Mouse (Mus musculus) hindbrain, embryonic 16.5 days (tissue): ENCODE results near the gene Cops4. TPM values are rescaled to one million over a fixed set of nuclear protein-coding genes. Genes with fewer than 3 reads are reported as not detected.

Experiments
- ATAC-seq: fragments of 200-750 bp; cut with Nextera tagmentation; 2 replicates; pipeline ENCODE4 v1.8.0; 2017; ENCODE audit warnings: moderate TSS enrichment, moderate library complexity
- H3K27ac ChIP-seq: fragments of 300-500 bp; sonication (generic); 2 replicates; pipeline ENCODE4 v1.5.1; 2014; ENCODE audit warnings: low read depth, mild to moderate bottlenecking, control low read depth, low read length, moderate library complexity
- H3K27me3 ChIP-seq: fragments of 300-500 bp; sonication (generic); replicated peaks from 2 replicates; pipeline ENCODE4 v1.6.1; 2014; ENCODE audit warnings: low read length; ENCODE audit not compliant: control insufficient read depth, insufficient read depth
- H3K36me3 ChIP-seq: fragments of 300-500 bp; sonication (generic); 2 replicates; pipeline ENCODE4 v1.6.1; 2014; ENCODE audit warnings: mild to moderate bottlenecking, low read length, moderate library complexity, mixed read lengths; ENCODE audit not compliant: control insufficient read depth, insufficient read depth
- H3K4me1 ChIP-seq: fragments of 300-500 bp; sonication (generic); 2 replicates; pipeline ENCODE4 v1.6.1; 2014; ENCODE audit warnings: low read depth, low read length; ENCODE audit not compliant: control insufficient read depth, insufficient read depth
- H3K4me2 ChIP-seq: fragments of 300-500 bp; sonication (generic); 2 replicates; pipeline ENCODE4 v1.6.1; 2014; ENCODE audit warnings: mild to moderate bottlenecking, low read length, control low read depth, moderate library complexity
- H3K4me3 ChIP-seq: fragments of 300-500 bp; sonication (generic); 2 replicates; pipeline ENCODE4 v1.5.1; 2014; ENCODE audit warnings: mild to moderate bottlenecking, low read length, control low read depth, moderate library complexity
- H3K9ac ChIP-seq: fragments of 300-500 bp; sonication (generic); 2 replicates; pipeline ENCODE4 v1.6.1; 2014; ENCODE audit warnings: low read depth, mild to moderate bottlenecking, control low read depth, low read length, moderate library complexity
- H3K9me3 ChIP-seq: fragments of 300-500 bp; sonication (generic); 2 replicates; pipeline ENCODE4 v1.6.1; 2014; ENCODE audit warnings: mild to moderate bottlenecking, low read length, moderate library complexity; ENCODE audit not compliant: control insufficient read depth
- WGBS: fragments of 180-500 bp; shearing (Covaris S2); extraction: QIAGEN DNeasy Blood & Tissue Kit; methylation state at CpG from one replicate; pipeline ENCODE4 v1.1.7; 2014; 5-methylcytosine and 5-hydroxymethylcytosine counted together
- polyA plus RNA-seq: library from polyadenylated mRNA; unstranded; fragments of >200 nt; fragmentation: Nextera tagmentation; extraction: Ambion mirVana; gene quantifications from 2 replicates; pipeline ENCODE4 v1.2.1, GENCODE M21; 2015

Gene Cops4
- polyA plus RNA-seq, 1 experiment from 2014 or later = 173 TPM

GRCm38 (mm10) chr5:100581622-100582434 lies 63.7 kb downstream of the Cops4 start:
- WGBS = 68% methylated on average over 11 of the region's 11 CpGs
- Histone ChIP-seq H3K9me3 (no peaks in the 10 kb centered on the region), H3K4me2 (no peak overlapping the region), H3K36me3 (no peaks in the 10 kb centered on the region), H3K9ac (no peak overlapping the region), H3K27ac (no peak overlapping the region), H3K4me1 (no peaks in the 10 kb centered on the region), H3K4me3 (no peak overlapping the region), H3K27me3 (no peaks in the 10 kb centered on the region)
- no peak for ATAC-seq

- H3K27ac ChIP-seq = no peak overlapping the region
- no peaks in the 10 kb centered on the region for H3K4me1 ChIP-seq
- H3K4me2 ChIP-seq = no peak overlapping the region
- 96% methylated on average over 5 of the region's 5 CpGs for WGBS
- no peaks in the 10 kb centered on the region for H3K9me3 ChIP-seq
- no peak for ATAC-seq
- H3K36me3 ChIP-seq = no peaks in the 10 kb centered on the region
- H3K9ac ChIP-seq = no peak overlapping the region
- no peaks in the 10 kb centered on the region for H3K27me3 ChIP-seq
- H3K4me3 ChIP-seq = no peak overlapping the region
These were observed 64.3 kb downstream of the Cops4 start for GRCm38 (mm10) chr5:100582435-100582826.

- 89% methylated on average over 7 of the region's 7 CpGs for WGBS
These were observed 65.0 kb downstream of the Cops4 start for GRCm38 (mm10) chr5:100583066-100583465.

GRCm38 (mm10) chr5:100585206-100585644 lies 67.1 kb downstream of the Cops4 start:
- H3K9ac ChIP-seq = no peak overlapping the region
- H3K4me2 ChIP-seq = no peak overlapping the region
- WGBS = 86% methylated on average over 8 of the region's 8 CpGs
- no peaks in the 10 kb centered on the region for H3K27me3 ChIP-seq
- H3K4me1 ChIP-seq = no peaks in the 10 kb centered on the region
- no peak overlapping the region for H3K4me3 ChIP-seq
- no peak for ATAC-seq
- H3K9me3 ChIP-seq = no peaks in the 10 kb centered on the region
- no peaks in the 10 kb centered on the region for H3K36me3 ChIP-seq
- no peak overlapping the region for H3K27ac ChIP-seq

More at GRCm38 (mm10) chr5:100583066-100583465, 65.0 kb downstream of the Cops4 start:
- Histone ChIP-seq H3K4me3 (no peak overlapping the region), H3K4me2 (no peak overlapping the region), H3K4me1 (no peaks in the 10 kb centered on the region), H3K36me3 (no peaks in the 10 kb centered on the region), H3K27ac (no peak overlapping the region), H3K27me3 (no peaks in the 10 kb centered on the region), H3K9me3 (no peaks in the 10 kb centered on the region), H3K9ac (no peak overlapping the region)
- no peak for ATAC-seq

GRCm38 (mm10) chr5:100585657-100586056 lies 67.5 kb downstream of the Cops4 start:
- H3K27ac ChIP-seq = no peak overlapping the region
- no peaks in the 10 kb centered on the region for H3K9me3 ChIP-seq
- 88% methylated on average over 3 of the region's 3 CpGs for WGBS
- no peak overlapping the region for H3K9ac ChIP-seq
- no peaks in the 10 kb centered on the region for H3K27me3 ChIP-seq
- no peak for ATAC-seq
- H3K36me3 ChIP-seq = no peaks in the 10 kb centered on the region
- H3K4me3 ChIP-seq = no peak overlapping the region
- no peak overlapping the region for H3K4me2 ChIP-seq
- H3K4me1 ChIP-seq = no peaks in the 10 kb centered on the region

GRCm38 (mm10) chr5:100587136-100587535 lies 69.0 kb downstream of the Cops4 start:
- Histone ChIP-seq H3K9ac (no peak overlapping the region), H3K9me3 (no peaks in the 10 kb centered on the region), H3K27ac (no peak overlapping the region), H3K36me3 (no peaks in the 10 kb centered on the region), H3K4me3 (no peak overlapping the region), H3K27me3 (no peaks in the 10 kb centered on the region), H3K4me1 (no peaks in the 10 kb centered on the region), H3K4me2 (no peak overlapping the region)
- WGBS = 95% methylated on average over 7 of the region's 7 CpGs
- ATAC-seq = no peak

GRCm38 (mm10) chr5:100587626-100588025 lies 69.5 kb downstream of the Cops4 start:
- 53% methylated on average over 2 of the region's 2 CpGs for WGBS
- Histone ChIP-seq H3K27ac (no peak overlapping the region), H3K36me3 (no peaks in the 10 kb centered on the region), H3K4me3 (no peak overlapping the region), H3K9ac (no peak overlapping the region), H3K27me3 (no peaks in the 10 kb centered on the region), H3K4me1 (no peaks in the 10 kb centered on the region), H3K4me2 (no peak overlapping the region), H3K9me3 (no peaks in the 10 kb centered on the region)
- no peak for ATAC-seq

- no peak for ATAC-seq
- Histone ChIP-seq H3K4me2 (no peak overlapping the region), H3K27ac (no peak overlapping the region), H3K4me3 (no peak overlapping the region), H3K4me1 (no peaks in the 10 kb centered on the region), H3K9me3 (peaks cover 7% of the 10 kb centered on the region; the same call in 1 of the 2 replicates), H3K27me3 (no peaks in the 10 kb centered on the region), H3K9ac (no peak overlapping the region), H3K36me3 (no peaks in the 10 kb centered on the region)
- WGBS = 90% methylated on average over 5 of the region's 5 CpGs
These were observed 72.4 kb downstream of the Cops4 start for GRCm38 (mm10) chr5:100590505-100590904.

GRCm38 (mm10) chr5:100594803-100595467 lies 76.8 kb downstream of the Cops4 start:
- H3K27ac ChIP-seq = no peak overlapping the region
- H3K4me3 ChIP-seq = no peak overlapping the region
- H3K36me3 ChIP-seq = no peaks in the 10 kb centered on the region
- H3K27me3 ChIP-seq = no peaks in the 10 kb centered on the region
- H3K9me3 ChIP-seq = peaks cover 7% of the 10 kb centered on the region; the same call in 1 of the 2 replicates
- H3K4me1 ChIP-seq = no peaks in the 10 kb centered on the region
- H3K9ac ChIP-seq = no peak overlapping the region
- ATAC-seq = peak; percentile 42
- H3K4me2 ChIP-seq = no peak overlapping the region
- WGBS = 81% methylated on average over 13 of the region's 13 CpGs
